ENCODE assay signal across 7 mouse cellular contexts in genomic region chr11:55446579-55446978, GRCm38 (mm10). TPM values are rescaled to one million over a fixed set of nuclear protein-coding genes. Genes with fewer than 3 reads are reported as not detected.
DNase-seq lines count a peak whose midpoint lies in the region; ATAC-seq and TF ChIP-seq lines count a peak whose summit lies in the region.

No protein-coding gene starts in this region.

- H3K9me3 ChIP-seq in embryonic facial prominence, embryonic 12.5 days: no peaks in the 10 kb centered on the region
- H3K9me3 ChIP-seq in limb, embryonic 10.5 days (replicated peaks): no peaks in the 10 kb centered on the region
- no peaks in the 10 kb centered on the region for H3K9me3 ChIP-seq in midbrain, embryonic 13.5 days

- no peak overlapping the region for H3K4me3 ChIP-seq in embryonic facial prominence, embryonic 12.5 days
- H3K4me3 ChIP-seq in limb, embryonic 10.5 days: no peak overlapping the region
- H3K4me3 ChIP-seq in midbrain, embryonic 13.5 days (replicated peaks): no peak overlapping the region
- H3K4me3 ChIP-seq in small intestine, adult 2 months (ENCODE audit: low read depth, low read length): no peak overlapping the region

- peak; percentile 63; the same call in 1 of the 2 replicates for TF ChIP-seq CTCF in small intestine, adult 2 months (IDR thresholded peaks at IDR 0.05; ENCODE audit: extremely low read depth, insufficient read length, insufficient replicate concordance, low read depth, low read length)

- H3K36me3 ChIP-seq in embryonic facial prominence, embryonic 12.5 days: peaks cover 29% of the 10 kb centered on the region
- peaks cover 32% of the 10 kb centered on the region for H3K36me3 ChIP-seq in limb, embryonic 10.5 days
- H3K36me3 ChIP-seq in midbrain, embryonic 13.5 days: peaks cover 31% of the 10 kb centered on the region
- peaks cover 34% of the 10 kb centered on the region for H3K36me3 ChIP-seq in small intestine, adult 2 months (ENCODE audit: control insufficient read depth, insufficient read depth, low read length)

- no peak overlapping the region for H3K27ac ChIP-seq in embryonic facial prominence, embryonic 12.5 days
- H3K27ac ChIP-seq in limb, embryonic 10.5 days: no peak overlapping the region
- H3K27ac ChIP-seq in midbrain, embryonic 13.5 days: no peak overlapping the region
- H3K27ac ChIP-seq in small intestine, adult 2 months (ENCODE audit: insufficient read depth, low read depth, low read length): no peak overlapping the region

- H3K9ac ChIP-seq in embryonic facial prominence, embryonic 12.5 days: no peak overlapping the region
- H3K9ac ChIP-seq in midbrain, embryonic 13.5 days (replicated peaks): no peak overlapping the region

- 28% methylated on average over 4 of the region's 4 CpGs for WGBS in embryonic facial prominence, embryonic 12.5 days
- 27% methylated on average over 4 of the region's 4 CpGs for WGBS in limb, embryonic 10.5 days
- WGBS in midbrain, embryonic 13.5 days: 24% methylated on average over 4 of the region's 4 CpGs
- WGBS in small intestine, adult 2 months: 25% methylated on average over 4 of the region's 4 CpGs

- no peaks in the 10 kb centered on the region for H3K27me3 ChIP-seq in embryonic facial prominence, embryonic 12.5 days
- H3K27me3 ChIP-seq in limb, embryonic 10.5 days (ENCODE audit: low read depth, poor library complexity, severe bottlenecking): no peaks in the 10 kb centered on the region
- H3K27me3 ChIP-seq in midbrain, embryonic 13.5 days: no peaks in the 10 kb centered on the region
- no peaks in the 10 kb centered on the region for H3K27me3 ChIP-seq in small intestine, adult 2 months (ENCODE audit: control insufficient read depth, insufficient read depth, low read length)

- ATAC-seq in embryonic facial prominence, embryonic 12.5 days (ENCODE audit: insufficient number of reproducible peaks, insufficient read depth, low FRiP score, low TSS enrichment): peak; percentile 74; the same call in 1 of the 2 replicates
- ATAC-seq in midbrain, embryonic 13.5 days: peak; percentile 80

- no peak overlapping the region for H3K4me2 ChIP-seq in embryonic facial prominence, embryonic 12.5 days (replicated peaks)
- H3K4me2 ChIP-seq in midbrain, embryonic 13.5 days (replicated peaks): no peak overlapping the region

- no peak for TF ChIP-seq POLR2A in small intestine, adult 2 months (IDR thresholded peaks at IDR 0.05; ENCODE audit: low read depth, low read length)

- DNase-seq in adrenal gland, postnatal 25 days: peak; percentile 73
- peak; percentile 90 to 94 for DNase-seq in heart, adult 18-20 months
- DNase-seq in kidney, adult 11 months: peak; percentile 81
- DNase-seq in limb, embryonic 10.5 days (ENCODE audit: low spot score): peak; percentile 75

- 0 out of 2 replicates have a peak, but pooled peaks cover 2% of the 10 kb centered on the region for H3K4me1 ChIP-seq in embryonic facial prominence, embryonic 12.5 days
- no peaks in the 10 kb centered on the region for H3K4me1 ChIP-seq in limb, embryonic 10.5 days
- H3K4me1 ChIP-seq in midbrain, embryonic 13.5 days (replicated peaks): no peaks in the 10 kb centered on the region
- no peaks in the 10 kb centered on the region for H3K4me1 ChIP-seq in small intestine, adult 2 months (ENCODE audit: control insufficient read depth, insufficient read depth, insufficient read length, low read length)

RNA-seq across cellular contexts. Expression of gene Atox1, which starts 14.5 kb away (rescaled TPM):
- total RNA-seq in adrenal gland, postnatal 25 days (2021): 310 and 356 TPM in 2 replicates
- polyA plus RNA-seq in embryonic facial prominence, embryonic 12.5 days (2016; fragmentation: Nextera tagmentation; extraction: Ambion mirVana): 297 and 344 TPM in 2 replicates
- total RNA-seq in heart, adult 18-20 months (2021): 100 to 1,000 TPM in 1 of 2 experiments, 10 to 100 TPM in 1; 98.7 to 104 TPM
- polyA plus RNA-seq in limb, embryonic 10.5 days (2016; fragmentation: Nextera tagmentation; extraction: Ambion mirVana): 224 and 237 TPM in 2 replicates
- polyA plus RNA-seq in midbrain, embryonic 13.5 days (2015; fragmentation: Nextera tagmentation; extraction: Ambion mirVana): 258 and 274 TPM in 2 replicates
- 318 and 485 TPM in 2 replicates for polyA plus RNA-seq in small intestine, adult 2 months (2012; rRNA removed)

RNA-seq across cellular contexts. Expression of gene G3bp1, which starts 22.9 kb away (rescaled TPM):
- total RNA-seq in adrenal gland, postnatal 25 days (2021): 57.6 and 63.6 TPM in 2 replicates
- 237 TPM in 2 replicates for polyA plus RNA-seq in embryonic facial prominence, embryonic 12.5 days (2016; fragmentation: Nextera tagmentation; extraction: Ambion mirVana)
- 10 to 100 TPM; 40.5 to 41.3 TPM for total RNA-seq in heart, adult 18-20 months (2021)
- 267 and 279 TPM in 2 replicates for polyA plus RNA-seq in limb, embryonic 10.5 days (2016; fragmentation: Nextera tagmentation; extraction: Ambion mirVana)
- 145 and 147 TPM in 2 replicates for polyA plus RNA-seq in midbrain, embryonic 13.5 days (2015; fragmentation: Nextera tagmentation; extraction: Ambion mirVana)
- polyA plus RNA-seq in small intestine, adult 2 months (2012; rRNA removed): 5.9 and 10.4 TPM in 2 replicates

RNA-seq across cellular contexts. Expression of gene Sparc, which starts 23.6 kb away (rescaled TPM):
- 3,454 and 3,884 TPM in 2 replicates for total RNA-seq in adrenal gland, postnatal 25 days (2021)
- polyA plus RNA-seq in embryonic facial prominence, embryonic 12.5 days (2016; fragmentation: Nextera tagmentation; extraction: Ambion mirVana): 772 and 814 TPM in 2 replicates
- total RNA-seq in heart, adult 18-20 months (2021): 100 to 1,000 TPM; 264 to 308 TPM
- 183 and 211 TPM in 2 replicates for polyA plus RNA-seq in limb, embryonic 10.5 days (2016; fragmentation: Nextera tagmentation; extraction: Ambion mirVana)
- polyA plus RNA-seq in midbrain, embryonic 13.5 days (2015; fragmentation: Nextera tagmentation; extraction: Ambion mirVana): 374 and 417 TPM in 2 replicates
- polyA plus RNA-seq in small intestine, adult 2 months (2012; rRNA removed): 278 and 350 TPM in 2 replicates

Comparison
In these comparisons a context has a peak if more than half of its experiments do, and no peak if none do; other contexts are left out.
1. RNA of gene G3bp1, which starts 22.9 kb away (polyA plus RNA-seq): 267 to 279 TPM in limb, embryonic 10.5 days, 237 TPM in embryonic facial prominence, embryonic 12.5 days and 145 to 147 TPM in midbrain, embryonic 13.5 days; 5.9 to 10.4 TPM in small intestine, adult 2 months; every median in the first group is over 10 times any median in the second.
2. Peak in every context shown above with its lines, with median percentiles within 50 percentile points of each other: DNase-seq.